Mouse (Mus musculus): ENCODE results near the gene Iqsec1. TPM values are rescaled to one million over a fixed set of nuclear protein-coding genes. Genes with fewer than 3 reads are reported as not detected.

Iqsec1 gene
- polyA plus RNA-seq, 1 experiment, result 191 TPM

- no peak overlapping the region for H3K4me3 ChIP-seq (replicated peaks; ENCODE audit: extremely low read depth, low read depth, low read length)
- H3K4me1 ChIP-seq (ENCODE audit: control insufficient read depth, insufficient read depth, low read length), result no peaks in the 10 kb centered on the region
- TF ChIP-seq CTCF (IDR thresholded peaks at IDR 0.05; ENCODE audit: insufficient read depth, low read length) (no peak), POLR2A (IDR thresholded peaks at IDR 0.05; ENCODE audit: borderline replicate concordance, extremely low read depth, low read depth, low read length) (no peak)
- no peak for DNase-seq
Measured at GRCm38 (mm10) chr6:90804646-90805045, 183.8 kb downstream of the Iqsec1 start.

GRCm38 (mm10) chr6:90802604-90803003 lies 185.9 kb downstream of the Iqsec1 start:
- no peak for DNase-seq
- WGBS, result 83% methylated on average over 8 of the region's 8 CpGs
- no peak for TF ChIP-seq POLR2A (IDR thresholded peaks at IDR 0.05; ENCODE audit: borderline replicate concordance, extremely low read depth, low read depth, low read length)
- no peak for TF ChIP-seq CTCF (IDR thresholded peaks at IDR 0.05; ENCODE audit: insufficient read depth, low read length)

GRCm38 (mm10) chr6:90802058-90802457 lies 186.4 kb downstream of the Iqsec1 start:
- TF ChIP-seq POLR2A (IDR thresholded peaks at IDR 0.05; ENCODE audit: borderline replicate concordance, extremely low read depth, low read depth, low read length), result no peak
- no peak for TF ChIP-seq CTCF (IDR thresholded peaks at IDR 0.05; ENCODE audit: insufficient read depth, low read length)
- H3K4me1 ChIP-seq (ENCODE audit: control insufficient read depth, insufficient read depth, low read length), result no peaks in the 10 kb centered on the region
- DNase-seq, result no peak
- WGBS, result 82% methylated on average over 3 of the region's 3 CpGs
- H3K4me3 ChIP-seq (replicated peaks; ENCODE audit: extremely low read depth, low read depth, low read length), result no peak overlapping the region

More at GRCm38 (mm10) chr6:90802604-90803003, 185.9 kb downstream of the Iqsec1 start:
- no peak overlapping the region for H3K4me3 ChIP-seq (replicated peaks; ENCODE audit: extremely low read depth, low read depth, low read length)
- no peaks in the 10 kb centered on the region for H3K4me1 ChIP-seq (ENCODE audit: control insufficient read depth, insufficient read depth, low read length)

GRCm38 (mm10) chr6:90800825-90801224 lies 187.7 kb downstream of the Iqsec1 start:
- DNase-seq, result no peak
- no peak overlapping the region for H3K4me3 ChIP-seq (replicated peaks; ENCODE audit: extremely low read depth, low read depth, low read length)
- no peak for TF ChIP-seq CTCF (IDR thresholded peaks at IDR 0.05; ENCODE audit: insufficient read depth, low read length)
- no peak for TF ChIP-seq POLR2A (IDR thresholded peaks at IDR 0.05; ENCODE audit: borderline replicate concordance, extremely low read depth, low read depth, low read length)

GRCm38 (mm10) chr6:90799116-90799515 lies 189.4 kb downstream of the Iqsec1 start:
- DNase-seq, result no peak
- H3K4me3 ChIP-seq (replicated peaks; ENCODE audit: extremely low read depth, low read depth, low read length), result no peak overlapping the region
- TF ChIP-seq CTCF (IDR thresholded peaks at IDR 0.05; ENCODE audit: insufficient read depth, low read length), result no peak
- TF ChIP-seq POLR2A (IDR thresholded peaks at IDR 0.05; ENCODE audit: borderline replicate concordance, extremely low read depth, low read depth, low read length), result no peak
- no peaks in the 10 kb centered on the region; the same call in 1 of the 2 replicates for H3K4me1 ChIP-seq (ENCODE audit: control insufficient read depth, insufficient read depth, low read length)
- 92% methylated on average over 1 of the region's 1 CpGs for WGBS

More at GRCm38 (mm10) chr6:90800825-90801224, 187.7 kb downstream of the Iqsec1 start:
- H3K4me1 ChIP-seq (ENCODE audit: control insufficient read depth, insufficient read depth, low read length), result no peaks in the 10 kb centered on the region; the same call in 1 of the 2 replicates
- WGBS, result 74% methylated on average over 2 of the region's 2 CpGs

- no peak for TF ChIP-seq POLR2A (IDR thresholded peaks at IDR 0.05; ENCODE audit: borderline replicate concordance, extremely low read depth, low read depth, low read length)
- Histone ChIP-seq H3K4me3 (replicated peaks; ENCODE audit: extremely low read depth, low read depth, low read length) (no peak overlapping the region), H3K4me1 (ENCODE audit: control insufficient read depth, insufficient read depth, low read length) (no peaks in the 10 kb centered on the region; the same call in 1 of the 2 replicates)
- no peak for DNase-seq
Measured at GRCm38 (mm10) chr6:90798201-90798600, 190.3 kb downstream of the Iqsec1 start.

GRCm38 (mm10) chr6:90796902-90797596 lies 191.4 kb downstream of the Iqsec1 start:
- Histone ChIP-seq H3K4me1 (ENCODE audit: control insufficient read depth, insufficient read depth, low read length) (no peaks in the 10 kb centered on the region; the same call in 1 of the 2 replicates), H3K4me3 (replicated peaks; ENCODE audit: extremely low read depth, low read depth, low read length) (no peak overlapping the region)
- WGBS, result 95% methylated on average over 2 of the region's 2 CpGs
- DNase-seq, result no peak
- TF ChIP-seq CTCF (IDR thresholded peaks at IDR 0.05; ENCODE audit: insufficient read depth, low read length) (no peak), POLR2A (IDR thresholded peaks at IDR 0.05; ENCODE audit: borderline replicate concordance, extremely low read depth, low read depth, low read length) (no peak)

GRCm38 (mm10) chr6:90790901-90791300 lies 197.6 kb downstream of the Iqsec1 start:
- H3K4me1 ChIP-seq (ENCODE audit: control insufficient read depth, insufficient read depth, low read length), result no peaks in the 10 kb centered on the region
- no peak for DNase-seq
- no peak for TF ChIP-seq CTCF (IDR thresholded peaks at IDR 0.05; ENCODE audit: insufficient read depth, low read length)
- no peak for TF ChIP-seq POLR2A (IDR thresholded peaks at IDR 0.05; ENCODE audit: borderline replicate concordance, extremely low read depth, low read depth, low read length)
- H3K4me3 ChIP-seq (replicated peaks; ENCODE audit: extremely low read depth, low read depth, low read length), result no peak overlapping the region

GRCm38 (mm10) chr6:90789520-90789919 lies 199.0 kb downstream of the Iqsec1 start:
- no peaks in the 10 kb centered on the region for H3K4me1 ChIP-seq (ENCODE audit: control insufficient read depth, insufficient read depth, low read length)
- DNase-seq, result no peak
- TF ChIP-seq CTCF (IDR thresholded peaks at IDR 0.05; ENCODE audit: insufficient read depth, low read length) (no peak), POLR2A (IDR thresholded peaks at IDR 0.05; ENCODE audit: borderline replicate concordance, extremely low read depth, low read depth, low read length) (no peak)
- 63% methylated on average over 5 of the region's 5 CpGs for WGBS
- no peak overlapping the region for H3K4me3 ChIP-seq (replicated peaks; ENCODE audit: extremely low read depth, low read depth, low read length)

GRCm38 (mm10) chr6:90787587-90787986 lies 200.9 kb downstream of the Iqsec1 start:
- 87% methylated on average over 3 of the region's 3 CpGs for WGBS
- Histone ChIP-seq H3K4me3 (replicated peaks; ENCODE audit: extremely low read depth, low read depth, low read length) (no peak overlapping the region), H3K4me1 (ENCODE audit: control insufficient read depth, insufficient read depth, low read length) (no peaks in the 10 kb centered on the region)
- TF ChIP-seq CTCF (IDR thresholded peaks at IDR 0.05; ENCODE audit: insufficient read depth, low read length) (no peak), POLR2A (IDR thresholded peaks at IDR 0.05; ENCODE audit: borderline replicate concordance, extremely low read depth, low read depth, low read length) (no peak)
- no peak for DNase-seq
